Mouse (Mus musculus) hindbrain, embryonic 11.5 days (tissue): ENCODE results near the gene 6030445D17Rik. TPM values are rescaled to one million over a fixed set of nuclear protein-coding genes. Genes with fewer than 3 reads are reported as not detected.

Experiments used
- ATAC-seq: fragments of 200-750 bp; cut with Nextera tagmentation; 2 replicates; pipeline ENCODE4 v1.8.0; 2017; ENCODE audit warnings: mild to moderate bottlenecking, moderate TSS enrichment, moderate library complexity; ENCODE audit not compliant: low FRiP score
- DNase-seq: peaks from one replicate; pipeline ENCODE4 v3.0.0-alpha.2; 2015; ENCODE audit warnings: low spot score
- H3K27ac ChIP-seq: fragments of 300-500 bp; sonication (generic); 2 replicates; pipeline ENCODE4 v1.5.1; 2014; ENCODE audit warnings: mild to moderate bottlenecking, low read depth, low read length
- H3K27me3 ChIP-seq: fragments of 300-500 bp; sonication (generic); 2 replicates; pipeline ENCODE4 v1.6.1; 2014; ENCODE audit warnings: mild to moderate bottlenecking, low read length, moderate library complexity, mixed read lengths; ENCODE audit not compliant: control insufficient read depth, insufficient read depth
- H3K36me3 ChIP-seq: fragments of 300-500 bp; sonication (generic); 2 replicates; pipeline ENCODE4 v1.6.1; 2014; ENCODE audit warnings: mild to moderate bottlenecking, low read length, moderate library complexity, mixed read lengths; ENCODE audit not compliant: control insufficient read depth, insufficient read depth
- H3K4me1 ChIP-seq: fragments of 300-500 bp; sonication (generic); replicated peaks from 2 replicates; pipeline ENCODE4 v1.6.1; 2014; ENCODE audit warnings: low read length, mixed read lengths; ENCODE audit not compliant: control insufficient read depth, insufficient read depth
- H3K4me2 ChIP-seq: fragments of 300-500 bp; sonication (generic); replicated peaks from 2 replicates; pipeline ENCODE4 v1.6.1; 2014; ENCODE audit warnings: mild to moderate bottlenecking, low read depth, low read length
- H3K4me3 ChIP-seq: fragments of 300-500 bp; sonication (generic); 2 replicates; pipeline ENCODE4 v1.5.1; 2014; ENCODE audit warnings: low read depth, low read length
- H3K9ac ChIP-seq: fragments of 300-500 bp; sonication (generic); 2 replicates; pipeline ENCODE4 v1.6.1; 2014; ENCODE audit warnings: low read depth, low read length
- H3K9me3 ChIP-seq: fragments of 300-500 bp; sonication (generic); 2 replicates; pipeline ENCODE4 v1.6.1; 2016; ENCODE audit warnings: low read length; ENCODE audit not compliant: control insufficient read depth
- WGBS: fragments of 180-500 bp; shearing (Covaris S2); extraction: QIAGEN DNeasy Blood & Tissue Kit; methylation state at CpG from one replicate; pipeline ENCODE4 v1.1.7; 2014; 5-methylcytosine and 5-hydroxymethylcytosine counted together
- polyA plus RNA-seq: library from polyadenylated mRNA; unstranded; fragments of >200 nt; fragmentation: Nextera tagmentation; extraction: Ambion mirVana; gene quantifications from 2 replicates; pipeline ENCODE4 v1.2.1, GENCODE M21; 2014

The 6030445D17Rik gene
- polyA plus RNA-seq, 1 experiment from 2014 or later, result not detected

GRCm38 (mm10) chr4:136505426-136506215 lies 43.6 kb downstream of the 6030445D17Rik start:
- H3K27me3 ChIP-seq, result no peaks in the 10 kb centered on the region
- H3K9me3 ChIP-seq, result no peaks in the 10 kb centered on the region
- H3K4me2 ChIP-seq, result no peak overlapping the region
- H3K9ac ChIP-seq, result no peak overlapping the region
- H3K4me3 ChIP-seq, result no peak overlapping the region
- DNase-seq, result no peak
- 50% methylated on average over 2 of the region's 2 CpGs for WGBS
- H3K27ac ChIP-seq, result no peak overlapping the region
- H3K4me1 ChIP-seq, result no peaks in the 10 kb centered on the region
- H3K36me3 ChIP-seq, result no peaks in the 10 kb centered on the region
- no peak for ATAC-seq

GRCm38 (mm10) chr4:136509857-136510256 lies 47.8 kb downstream of the 6030445D17Rik start:
- no peak overlapping the region for H3K9ac ChIP-seq
- no peaks in the 10 kb centered on the region for H3K9me3 ChIP-seq
- no peaks in the 10 kb centered on the region for H3K36me3 ChIP-seq
- H3K27ac ChIP-seq, result no peak overlapping the region
- ATAC-seq, result no peak
- H3K27me3 ChIP-seq, result no peaks in the 10 kb centered on the region
- no peak overlapping the region for H3K4me3 ChIP-seq
- H3K4me2 ChIP-seq, result no peak overlapping the region
- 81% methylated on average over 1 of the region's 1 CpGs for WGBS
- no peak for DNase-seq
- no peaks in the 10 kb centered on the region for H3K4me1 ChIP-seq

GRCm38 (mm10) chr4:136511708-136512107 lies 49.7 kb downstream of the 6030445D17Rik start:
- ATAC-seq (no peak), DNase-seq (no peak)
- no peaks in the 10 kb centered on the region for H3K36me3 ChIP-seq
- H3K27me3 ChIP-seq, result no peaks in the 10 kb centered on the region
- 76% methylated on average over 4 of the region's 4 CpGs for WGBS
- no peak overlapping the region for H3K27ac ChIP-seq
- H3K9ac ChIP-seq, result no peak overlapping the region
- no peak overlapping the region for H3K4me3 ChIP-seq
- no peaks in the 10 kb centered on the region for H3K4me1 ChIP-seq
- H3K9me3 ChIP-seq, result no peaks in the 10 kb centered on the region
- H3K4me2 ChIP-seq, result no peak overlapping the region

- Histone ChIP-seq H3K27ac (no peak overlapping the region), H3K9ac (no peak overlapping the region), H3K4me1 (no peaks in the 10 kb centered on the region), H3K27me3 (no peaks in the 10 kb centered on the region), H3K4me3 (no peak overlapping the region), H3K4me2 (no peak overlapping the region), H3K9me3 (no peaks in the 10 kb centered on the region), H3K36me3 (no peaks in the 10 kb centered on the region)
- DNase-seq (no peak), ATAC-seq (no peak)
These were observed 50.9 kb downstream of the 6030445D17Rik start for GRCm38 (mm10) chr4:136512905-136513304.

Other genes with a start within 250 kb of the 6030445D17Rik start
- 3.1 and 5.2 TPM in 2 replicates for gene Tcea3, start 214.5 kb upstream of the 6030445D17Rik start, polyA plus RNA-seq
- gene Zfp46, start 177.6 kb upstream of the 6030445D17Rik start, polyA plus RNA-seq, result 26.2 and 33.1 TPM in 2 replicates
- 194 and 200 TPM in 2 replicates for gene Hnrnpr, start 151.3 kb upstream of the 6030445D17Rik start, polyA plus RNA-seq
- 0.28 and 0.52 TPM in 2 replicates for gene Htr1d, start 38.7 kb upstream of the 6030445D17Rik start, polyA plus RNA-seq
- 96.6 and 130 TPM in 2 replicates for gene Luzp1, start 7.5 kb downstream of the 6030445D17Rik start, polyA plus RNA-seq
- 91.7 and 102 TPM in 2 replicates for gene Kdm1a, start 140.5 kb downstream of the 6030445D17Rik start, polyA plus RNA-seq
- gene Tex46, start 148.2 kb downstream of the 6030445D17Rik start, polyA plus RNA-seq, result not detected in 2 replicates
- not detected in 2 replicates for gene Lactbl1, start 160.4 kb downstream of the 6030445D17Rik start, polyA plus RNA-seq